Mouse (Mus musculus) heart, postnatal 0 days (tissue): ENCODE data around the gene Slx4. TPM values are rescaled to one million over a fixed set of nuclear protein-coding genes. Genes with fewer than 3 reads are reported as not detected.

Source experiments
- ATAC-seq: fragments of 200-750 bp; cut with Nextera tagmentation; 2 replicates; pipeline ENCODE4 v1.8.0; 2017; ENCODE audit warnings: low read depth, moderate number of reproducible peaks, moderate library complexity; ENCODE audit not compliant: insufficient read depth
- DNase-seq: peaks from one replicate; pipeline ENCODE4 v3.0.0-alpha.2; 2016; ENCODE audit warnings: low spot score
- H3K27ac ChIP-seq: fragments of 300-500 bp; sonication (generic); 2 replicates; pipeline ENCODE4 v1.5.1; 2014; ENCODE audit warnings: low read depth, mild to moderate bottlenecking
- H3K27me3 ChIP-seq: fragments of 300-500 bp; sonication (generic); 2 replicates; pipeline ENCODE4 v1.6.1; 2014; ENCODE audit warnings: low read length, mixed read lengths; ENCODE audit not compliant: control insufficient read depth, insufficient read depth
- H3K36me3 ChIP-seq: fragments of 300-500 bp; sonication (generic); replicated peaks from 2 replicates; pipeline ENCODE4 v1.6.1; 2014; ENCODE audit warnings: low read length, mixed read lengths; ENCODE audit not compliant: control insufficient read depth, insufficient read depth
- H3K4me1 ChIP-seq: fragments of 300-500 bp; sonication (generic); 2 replicates; pipeline ENCODE4 v1.6.1; 2014; ENCODE audit warnings: antibody characterized with exemption; ENCODE audit not compliant: control insufficient read depth, insufficient read depth
- H3K4me2 ChIP-seq: fragments of 300-500 bp; sonication (generic); 2 replicates; pipeline ENCODE4 v1.6.1; 2014; ENCODE audit warnings: low read depth, mild to moderate bottlenecking, low read length, moderate library complexity
- H3K4me3 ChIP-seq: fragments of 300-500 bp; sonication (generic); 2 replicates; pipeline ENCODE4 v1.5.1; 2014; ENCODE audit warnings: low read depth, low read length
- H3K9ac ChIP-seq: fragments of 300-500 bp; sonication (generic); replicated peaks from 2 replicates; pipeline ENCODE4 v1.6.1; 2014; ENCODE audit warnings: low read depth, low read length, mixed read lengths
- H3K9me3 ChIP-seq: fragments of 300-500 bp; sonication (generic); replicated peaks from 2 replicates; pipeline ENCODE4 v1.6.1; 2016; ENCODE audit warnings: low read length; ENCODE audit not compliant: control insufficient read depth
- CTCF ChIP-seq: IDR thresholded peaks from 2 replicates; pipeline ENCODE4 v1.5.1; 2016; ENCODE audit warnings: antibody characterized with exemption, control low read depth, low read depth
- EP300 ChIP-seq: IDR thresholded peaks from 2 replicates; pipeline ENCODE4 v1.6.1; 2016; ENCODE audit warnings: antibody characterized with exemption, low read depth
- WGBS: fragments of 180-500 bp; shearing (Covaris S2); extraction: QIAGEN DNeasy Blood & Tissue Kit; methylation state at CpG from one replicate; pipeline ENCODE4 v1.1.7; 2014; 5-methylcytosine and 5-hydroxymethylcytosine counted together
- polyA plus RNA-seq: library from polyadenylated mRNA; unstranded; fragments of >200 nt; fragmentation: Nextera tagmentation; extraction: Ambion mirVana; gene quantifications from 2 replicates; pipeline ENCODE4 v1.2.1, GENCODE M21; 2015
- total RNA-seq: library from RNA; depleted of rRNA; stranded (reverse); fragments of >200 nt; gene quantifications from 2 replicates; pipeline ENCODE4 v1.2.3, GENCODE M21; 2014; ENCODE audit warnings: low replicate concordance; rRNA removed

Slx4 gene
- total RNA-seq: 4.4 and 5.4 TPM in 2 replicates
- polyA plus RNA-seq: 3.0 and 3.2 TPM in 2 replicates

GRCm38 (mm10) chr16:4003489-4004398, at the start of gene Slx4:
TSS of gene Slx4 (minus strand) at chr16:4003770.
- TF ChIP-seq CTCF (peak; percentile 32; the same call in 1 of the 2 replicates), EP300 (no peak)
- no peaks in the 10 kb centered on the region for H3K9me3 ChIP-seq
- peak within 1 kb of the TSS; percentile 72 for H3K4me3 ChIP-seq
- peak within 1 kb of the TSS; percentile 92 for H3K4me2 ChIP-seq
- H3K9ac ChIP-seq: peak within 1 kb of the TSS; percentile 68
- WGBS: 2% methylated on average over 58 of the region's 58 CpGs
- H3K36me3 ChIP-seq: peaks cover 28% of the 10 kb centered on the region
- ATAC-seq: peak; percentile 97
- peak within 1 kb of the TSS; percentile 80 for H3K27ac ChIP-seq
- no peaks in the 10 kb centered on the region for H3K27me3 ChIP-seq
- peak; percentile 97 for DNase-seq
- peaks cover 9% of the 10 kb centered on the region; the same call in 1 of the 2 replicates for H3K4me1 ChIP-seq

- TF ChIP-seq CTCF: no peak
- TF ChIP-seq EP300: no peak
- no peaks in the 10 kb centered on the region for H3K27me3 ChIP-seq
- H3K4me2 ChIP-seq: no peak overlapping the region
- no peaks in the 10 kb centered on the region for H3K9me3 ChIP-seq
- no peak overlapping the region for H3K27ac ChIP-seq
- H3K9ac ChIP-seq: no peak overlapping the region
- ATAC-seq (no peak), DNase-seq (no peak)
- WGBS: 96% methylated on average over 4 of the region's 4 CpGs
- H3K36me3 ChIP-seq: peaks cover 87% of the 10 kb centered on the region
- H3K4me1 ChIP-seq: no peaks in the 10 kb centered on the region
- no peak overlapping the region for H3K4me3 ChIP-seq
Measured at GRCm38 (mm10) chr16:4052601-4053000, 49.0 kb upstream of the Slx4 start.

- 70% methylated on average over 4 of the region's 4 CpGs for WGBS
- Histone ChIP-seq H3K36me3 (peaks cover 88% of the 10 kb centered on the region), H3K27ac (no peak overlapping the region), H3K9ac (no peak overlapping the region), H3K4me2 (no peak overlapping the region), H3K4me3 (no peak overlapping the region), H3K4me1 (no peaks in the 10 kb centered on the region), H3K27me3 (no peaks in the 10 kb centered on the region), H3K9me3 (no peaks in the 10 kb centered on the region)
- TF ChIP-seq CTCF: 0 out of 2 replicates have a peak, but pooled peaks have one; percentile 10
- TF ChIP-seq EP300: no peak
- DNase-seq (no peak), ATAC-seq (no peak)
Measured at GRCm38 (mm10) chr16:4045524-4045923, 42.0 kb upstream of the Slx4 start.

DNA sequence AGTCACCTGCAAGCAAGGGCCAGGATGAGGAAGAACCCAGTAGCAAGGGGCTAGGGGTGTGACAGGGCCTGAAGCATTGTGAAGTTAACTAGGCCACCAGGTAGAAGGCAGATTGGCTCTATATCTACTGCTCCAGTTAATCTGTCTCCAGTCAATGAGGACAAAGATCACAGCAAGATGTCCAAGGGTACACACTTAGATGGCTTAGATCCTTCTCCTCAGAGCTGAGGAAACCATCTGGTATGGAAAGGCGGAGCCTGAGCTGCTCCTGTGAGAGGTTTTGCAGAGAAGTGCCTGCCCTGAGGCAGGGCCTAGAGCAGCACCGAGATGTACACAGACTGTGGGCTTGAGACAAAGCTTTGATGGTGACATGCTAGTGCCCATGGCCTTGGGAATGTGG, 40.5 kb upstream of the Slx4 start:
- no peaks in the 10 kb centered on the region for H3K9me3 ChIP-seq
- no peak for TF ChIP-seq CTCF
- 94% methylated on average over 2 of the region's 2 CpGs for WGBS
- ATAC-seq (no peak), DNase-seq (no peak)
- H3K4me3 ChIP-seq: no peak overlapping the region
- H3K9ac ChIP-seq: no peak overlapping the region
- peaks cover 88% of the 10 kb centered on the region for H3K36me3 ChIP-seq
- no peak overlapping the region for H3K27ac ChIP-seq
- H3K4me1 ChIP-seq: no peaks in the 10 kb centered on the region
- H3K4me2 ChIP-seq: no peak overlapping the region
- no peaks in the 10 kb centered on the region for H3K27me3 ChIP-seq

- no peak overlapping the region for H3K27ac ChIP-seq
- H3K36me3 ChIP-seq: peaks cover 87% of the 10 kb centered on the region
- no peaks in the 10 kb centered on the region for H3K9me3 ChIP-seq
- ATAC-seq (no peak), DNase-seq (no peak)
- H3K9ac ChIP-seq: no peak overlapping the region
- no peak for TF ChIP-seq CTCF
- no peak for TF ChIP-seq EP300
- no peaks in the 10 kb centered on the region for H3K4me1 ChIP-seq
- no peak overlapping the region for H3K4me3 ChIP-seq
- 94% methylated on average over 4 of the region's 4 CpGs for WGBS
- H3K4me2 ChIP-seq: no peak overlapping the region
- no peaks in the 10 kb centered on the region for H3K27me3 ChIP-seq
Measured at GRCm38 (mm10) chr16:4041646-4042045, 38.1 kb upstream of the Slx4 start.
